Mouse (Mus musculus) kidney, embryonic 15.5 days (tissue): ENCODE results near the gene Npr3. TPM values are rescaled to one million over a fixed set of nuclear protein-coding genes. Genes with fewer than 3 reads are reported as not detected.

Experiments
- ATAC-seq: fragments of 200-750 bp; cut with Nextera tagmentation; replicated peaks from 2 replicates; pipeline ENCODE4 v1.8.0; 2017; ENCODE audit warnings: moderate TSS enrichment; ENCODE audit not compliant: low FRiP score
- H3K27ac ChIP-seq: fragments of 300-500 bp; sonication (generic); 2 replicates; pipeline ENCODE4 v1.5.1; 2015; ENCODE audit warnings: mild to moderate bottlenecking, inconsistent platforms
- H3K27me3 ChIP-seq: fragments of 300-500 bp; sonication (generic); 2 replicates; pipeline ENCODE4 v1.6.1; 2015; ENCODE audit warnings: inconsistent platforms
- H3K36me3 ChIP-seq: fragments of 300-500 bp; sonication (generic); 2 replicates; pipeline ENCODE4 v1.6.1; 2015; ENCODE audit warnings: inconsistent platforms
- H3K4me1 ChIP-seq: fragments of 300-500 bp; sonication (generic); 2 replicates; pipeline ENCODE4 v1.6.1; 2015; ENCODE audit warnings: inconsistent platforms
- H3K4me2 ChIP-seq: fragments of 300-500 bp; sonication (generic); 2 replicates; pipeline ENCODE4 v1.6.1; 2015; ENCODE audit warnings: moderate library complexity, mild to moderate bottlenecking, inconsistent platforms
- H3K4me3 ChIP-seq: fragments of 300-500 bp; sonication (generic); replicated peaks from 2 replicates; pipeline ENCODE4 v1.5.1; 2015; ENCODE audit warnings: mild to moderate bottlenecking, inconsistent platforms
- H3K9ac ChIP-seq: fragments of 300-500 bp; sonication (generic); 2 replicates; pipeline ENCODE4 v1.6.1; 2015; ENCODE audit warnings: mild to moderate bottlenecking, inconsistent platforms
- H3K9me3 ChIP-seq: fragments of 300-500 bp; sonication (generic); replicated peaks from 2 replicates; pipeline ENCODE4 v1.6.1; 2016; ENCODE audit warnings: inconsistent platforms
- WGBS: fragments of 180-500 bp; shearing (Covaris S2); methylation state at CpG from one replicate; pipeline ENCODE4 v1.1.7; 2015; ENCODE audit warnings: mixed read lengths; 5-methylcytosine and 5-hydroxymethylcytosine counted together
- polyA plus RNA-seq: library from polyadenylated mRNA; unstranded; fragments of >200 nt; fragmentation: Nextera tagmentation; extraction: Ambion mirVana; gene quantifications from 2 replicates; pipeline ENCODE4 v1.2.1, GENCODE M21; 2015

The Npr3 gene
- polyA plus RNA-seq, 1 experiment from 2014 or later = 7.5 TPM

DNA sequence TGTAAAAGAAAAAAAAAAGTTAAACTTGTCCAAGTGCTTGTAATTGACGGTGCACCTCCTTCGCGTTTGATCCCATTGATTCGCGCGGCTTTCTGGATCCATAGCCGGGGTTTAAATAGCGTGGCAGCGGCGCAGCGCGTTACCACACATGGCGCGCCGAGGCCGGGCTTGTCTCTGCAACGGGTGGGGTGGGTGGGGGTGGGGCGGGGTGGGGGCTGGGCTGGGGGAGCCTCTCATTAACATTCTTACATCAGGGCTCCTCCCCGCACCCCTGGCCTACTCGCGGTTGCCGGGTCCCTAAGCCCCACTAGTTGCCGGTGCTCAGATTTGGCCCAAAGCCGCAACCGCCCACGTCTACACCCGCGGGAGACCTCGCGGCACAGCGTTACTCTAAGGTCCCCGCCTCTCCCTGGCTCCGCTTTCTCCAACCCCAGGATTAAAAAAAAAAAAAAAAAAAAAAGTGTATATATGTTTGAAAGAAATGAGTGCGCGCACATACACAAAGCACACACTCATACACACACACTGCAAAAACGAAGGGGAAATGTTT lies 991 bp downstream of the Npr3 start:
- Histone ChIP-seq H3K4me1 (peaks cover 51% of the 10 kb centered on the region), H3K9me3 (no peaks in the 10 kb centered on the region), H3K27ac (peak overlapping the region; percentile 87), H3K4me3 (peak overlapping the region; percentile 60), H3K27me3 (peaks cover 70% of the 10 kb centered on the region), H3K9ac (peak overlapping the region; percentile 52; the same call in 1 of the 2 replicates), H3K36me3 (no peaks in the 10 kb centered on the region), H3K4me2 (peak overlapping the region; percentile 97)
- no peak; the same call in 1 of the 2 replicates for ATAC-seq
- WGBS = under 1% methylated on average over 36 of the region's 36 CpGs

- ATAC-seq = peak; percentile 13; the same call in 1 of the 2 replicates
- peaks cover 67% of the 10 kb centered on the region for H3K27me3 ChIP-seq
- under 1% methylated on average over 90 of the region's 90 CpGs for WGBS
- H3K4me1 ChIP-seq = peaks cover 51% of the 10 kb centered on the region
- H3K4me2 ChIP-seq = peak overlapping the region; percentile 97
- H3K9me3 ChIP-seq = no peaks in the 10 kb centered on the region
- peak overlapping the region; percentile 60 for H3K4me3 ChIP-seq
- peak overlapping the region; percentile 55 for H3K27ac ChIP-seq
- H3K9ac ChIP-seq = peak overlapping the region; percentile 59
- H3K36me3 ChIP-seq = no peaks in the 10 kb centered on the region
These were observed 2.0 kb downstream of the Npr3 start for GRCm38 (mm10) chr15:11904848-11905672.

DNA sequence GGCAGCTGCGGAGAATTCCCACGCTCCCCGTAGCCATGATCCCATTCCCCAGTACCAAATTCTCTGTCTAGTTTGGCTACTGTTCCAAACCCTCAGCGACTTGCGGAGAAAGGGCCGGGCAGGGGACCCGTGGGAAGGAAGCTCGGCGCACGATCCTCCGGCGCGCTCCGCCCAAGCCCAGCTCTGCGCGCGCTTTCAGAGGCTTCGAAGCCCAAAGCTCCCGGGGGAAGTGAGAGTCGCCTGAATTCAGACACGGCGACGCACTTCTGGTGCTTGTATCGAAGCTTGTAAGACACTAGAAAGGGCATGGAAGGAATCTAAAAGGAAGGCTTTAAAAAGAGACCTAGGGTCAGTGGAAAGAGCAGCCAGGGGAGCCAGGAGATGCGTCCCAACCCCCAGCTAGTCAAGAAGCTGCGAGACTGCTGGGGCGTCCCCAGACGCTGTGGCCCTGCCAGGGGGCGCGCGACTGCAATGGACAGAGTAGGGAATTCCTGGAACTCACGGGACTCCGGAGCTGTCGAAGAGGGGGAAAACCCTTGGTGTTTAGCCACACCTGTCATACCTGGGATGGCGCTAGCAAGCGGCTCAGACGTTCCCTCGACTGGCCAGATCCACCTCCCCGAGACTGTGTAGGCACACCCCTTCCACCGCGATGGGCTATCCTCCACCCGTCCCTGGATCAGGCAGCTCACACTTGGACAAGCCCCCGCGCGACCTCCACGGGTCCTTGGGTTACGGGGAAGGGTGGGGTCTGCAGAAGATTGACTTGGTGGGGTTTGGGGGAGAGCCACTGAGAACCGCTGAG lies 2.8 kb downstream of the Npr3 start:
- WGBS = under 1% methylated on average over 48 of the region's 48 CpGs

GRCm38 (mm10) chr15:11903196-11904042 lies 3.7 kb downstream of the Npr3 start:
- H3K9me3 ChIP-seq = no peaks in the 10 kb centered on the region
- peak; percentile 38 for ATAC-seq
- H3K4me3 ChIP-seq = peak overlapping the region; percentile 60
- peak overlapping the region; percentile 59 for H3K9ac ChIP-seq
- no peaks in the 10 kb centered on the region for H3K36me3 ChIP-seq
- H3K27me3 ChIP-seq = peaks cover 65% of the 10 kb centered on the region
- H3K4me2 ChIP-seq = peak overlapping the region; percentile 97
- peaks cover 50% of the 10 kb centered on the region for H3K4me1 ChIP-seq
- H3K27ac ChIP-seq = peak overlapping the region; percentile 55; the same call in 1 of the 2 replicates
- WGBS = 4% methylated on average over 34 of the region's 34 CpGs

More for the DNA sequence above, 2.8 kb downstream of the Npr3 start:
- peak; percentile 59 for ATAC-seq
- Histone ChIP-seq H3K36me3 (no peaks in the 10 kb centered on the region), H3K4me2 (peak overlapping the region; percentile 97), H3K9ac (peak overlapping the region; percentile 59), H3K27ac (peak overlapping the region; percentile 55; the same call in 1 of the 2 replicates), H3K27me3 (peaks cover 67% of the 10 kb centered on the region), H3K9me3 (no peaks in the 10 kb centered on the region), H3K4me1 (peaks cover 51% of the 10 kb centered on the region), H3K4me3 (peak overlapping the region; percentile 60)

DNA sequence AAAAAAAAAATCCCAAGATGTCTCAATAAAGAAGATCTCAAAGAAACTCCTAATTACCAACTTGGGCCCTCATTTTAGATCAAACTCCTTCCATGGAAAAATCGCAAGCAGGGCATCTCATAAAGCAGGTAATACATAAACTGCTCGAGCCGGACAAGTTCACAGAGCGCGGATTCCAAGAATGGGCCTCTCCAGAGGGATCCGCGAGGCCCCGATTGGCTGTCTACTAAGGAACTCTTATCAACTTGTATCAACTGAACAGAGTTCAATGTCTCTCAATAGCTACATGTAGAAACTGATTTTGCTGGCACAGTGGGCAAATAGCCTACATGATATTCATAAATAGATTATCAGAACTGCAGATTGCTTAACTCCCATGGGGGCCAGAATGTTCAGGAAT lies 9.5 kb downstream of the Npr3 start:
- H3K27me3 ChIP-seq = peaks cover 13% of the 10 kb centered on the region
- no peak overlapping the region for H3K9ac ChIP-seq
- WGBS = 90% methylated on average over 8 of the region's 8 CpGs
- H3K36me3 ChIP-seq = no peaks in the 10 kb centered on the region
- no peaks in the 10 kb centered on the region for H3K4me1 ChIP-seq
- no peaks in the 10 kb centered on the region for H3K9me3 ChIP-seq
- no peak overlapping the region for H3K4me3 ChIP-seq
- no peak for ATAC-seq
- no peak overlapping the region for H3K4me2 ChIP-seq
- H3K27ac ChIP-seq = no peak overlapping the region

- Histone ChIP-seq H3K4me1 (no peaks in the 10 kb centered on the region), H3K4me2 (no peak overlapping the region), H3K9me3 (no peaks in the 10 kb centered on the region), H3K36me3 (no peaks in the 10 kb centered on the region), H3K27me3 (peaks cover 9% of the 10 kb centered on the region; the same call in 1 of the 2 replicates), H3K27ac (no peak overlapping the region), H3K4me3 (no peak overlapping the region), H3K9ac (no peak overlapping the region)
- ATAC-seq = no peak
- WGBS = 80% methylated on average over 5 of the region's 5 CpGs
These were observed 9.9 kb downstream of the Npr3 start for GRCm38 (mm10) chr15:11897162-11897561.

DNA sequence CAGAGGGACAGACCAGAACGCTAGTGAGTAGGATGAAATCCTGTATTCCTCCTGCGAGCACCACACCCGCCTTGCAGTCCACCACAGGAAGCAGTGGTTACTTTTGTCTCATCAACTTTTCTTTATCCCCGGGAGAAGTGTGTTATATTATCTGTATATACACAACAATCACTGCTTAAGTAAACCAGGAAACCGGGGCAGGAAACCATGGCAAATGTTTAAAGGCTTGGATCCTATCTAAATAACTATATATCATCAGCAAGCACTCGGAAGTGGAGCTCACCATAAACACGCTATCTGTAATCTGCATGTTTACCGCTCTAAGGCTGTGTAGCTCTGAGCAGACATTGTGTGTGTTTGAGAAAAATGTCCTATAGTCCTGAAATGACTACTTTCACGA lies 13.1 kb downstream of the Npr3 start:
- no peaks in the 10 kb centered on the region for H3K27me3 ChIP-seq
- WGBS = 46% methylated on average over 9 of the region's 9 CpGs
- no peak overlapping the region for H3K4me2 ChIP-seq
- no peak for ATAC-seq
- H3K9ac ChIP-seq = no peak overlapping the region
- no peak overlapping the region for H3K27ac ChIP-seq
- no peaks in the 10 kb centered on the region for H3K9me3 ChIP-seq
- H3K4me1 ChIP-seq = no peaks in the 10 kb centered on the region
- no peaks in the 10 kb centered on the region for H3K36me3 ChIP-seq
- no peak overlapping the region for H3K4me3 ChIP-seq

DNA sequence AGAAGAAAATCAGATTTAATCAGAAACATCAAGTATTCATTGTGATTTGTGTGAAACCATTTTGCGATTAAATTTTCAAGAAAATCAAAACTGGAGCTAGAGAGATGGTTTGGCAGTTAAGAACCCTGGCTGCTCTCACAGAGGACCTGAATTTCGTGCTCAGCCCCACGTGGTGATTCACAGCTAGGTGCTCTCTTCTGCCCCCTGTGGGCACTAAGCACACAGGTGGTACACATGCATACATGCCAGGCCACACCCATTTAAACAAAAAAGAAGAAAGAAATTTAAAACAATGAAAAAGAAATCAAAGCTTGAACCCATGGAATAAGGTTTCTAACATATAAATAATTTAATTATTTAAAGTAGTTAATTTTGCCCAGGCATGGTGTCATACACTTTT lies 15.7 kb downstream of the Npr3 start:
- WGBS = 72% methylated on average over 3 of the region's 3 CpGs
- Histone ChIP-seq H3K9me3 (no peaks in the 10 kb centered on the region), H3K4me2 (no peak overlapping the region), H3K36me3 (no peaks in the 10 kb centered on the region), H3K4me1 (no peaks in the 10 kb centered on the region), H3K4me3 (no peak overlapping the region), H3K27me3 (no peaks in the 10 kb centered on the region), H3K27ac (no peak overlapping the region), H3K9ac (no peak overlapping the region)
- ATAC-seq = no peak

DNA sequence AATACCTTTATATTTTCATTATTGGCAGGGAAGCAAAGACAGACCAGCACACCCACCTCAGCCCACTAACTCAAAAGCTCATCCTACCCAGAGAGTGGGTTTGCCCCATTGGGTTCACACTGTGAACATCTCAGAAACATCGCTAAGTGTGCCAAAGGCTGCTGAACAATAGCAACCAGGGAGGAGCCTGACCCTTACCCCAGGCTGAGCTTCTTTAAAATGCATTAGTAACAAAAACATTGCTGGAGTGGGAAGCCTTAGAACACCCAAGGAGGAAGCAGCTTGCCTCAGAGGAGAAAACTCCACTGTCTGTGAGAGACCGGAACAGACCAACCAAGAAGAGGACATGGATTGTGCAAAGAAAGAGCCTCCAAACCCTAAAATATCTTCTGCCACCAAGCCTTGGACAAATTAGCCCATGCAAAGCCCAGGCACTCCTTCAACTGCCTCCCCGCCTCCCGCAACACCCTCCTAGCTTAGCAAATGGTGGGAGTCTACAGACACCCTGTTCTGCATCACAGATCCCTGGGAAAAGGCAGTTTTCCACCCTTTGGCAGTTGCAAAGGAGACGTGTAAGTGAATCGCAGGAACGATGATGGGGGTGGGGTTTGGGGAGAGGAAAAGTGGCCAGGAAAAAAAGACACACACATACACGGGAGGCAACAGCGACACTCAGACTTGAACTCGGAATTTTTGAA lies 24.4 kb downstream of the Npr3 start:
- 0 out of 2 replicates have a peak, but pooled peaks have one; percentile 54 for ATAC-seq
- no peak overlapping the region for H3K9ac ChIP-seq
- H3K4me3 ChIP-seq = no peak overlapping the region
- H3K27me3 ChIP-seq = no peaks in the 10 kb centered on the region
- no peak overlapping the region for H3K27ac ChIP-seq
- H3K4me2 ChIP-seq = no peak overlapping the region
- peaks cover 11% of the 10 kb centered on the region for H3K36me3 ChIP-seq
- 0 out of 2 replicates have a peak, but pooled peaks cover 3% of the 10 kb centered on the region for H3K9me3 ChIP-seq
- peaks cover 6% of the 10 kb centered on the region; the same call in 1 of the 2 replicates for H3K4me1 ChIP-seq
- WGBS = 34% methylated on average over 10 of the region's 10 CpGs

DNA sequence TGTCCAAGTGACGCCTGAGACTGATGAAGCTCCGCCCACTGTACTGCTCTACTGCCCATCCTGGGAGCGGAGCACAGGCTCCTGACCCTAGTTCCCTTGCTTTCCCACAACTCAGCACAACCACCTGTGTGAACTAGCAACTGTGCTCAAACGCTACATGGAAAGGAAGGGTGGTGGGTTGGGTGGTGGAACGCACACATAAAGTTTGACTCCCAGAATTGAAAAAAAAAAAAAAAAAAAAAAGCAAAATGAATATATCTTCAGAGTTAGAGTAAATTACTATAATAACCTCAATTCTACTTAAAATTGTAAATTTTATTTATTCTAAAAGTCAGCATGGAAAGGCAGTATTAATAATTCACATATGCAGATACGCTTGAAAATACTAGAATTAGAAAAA lies 25.3 kb downstream of the Npr3 start:
- H3K9ac ChIP-seq = no peak overlapping the region
- H3K36me3 ChIP-seq = peaks cover 11% of the 10 kb centered on the region
- H3K27me3 ChIP-seq = no peaks in the 10 kb centered on the region
- 0 out of 2 replicates have a peak, but pooled peaks cover 3% of the 10 kb centered on the region for H3K9me3 ChIP-seq
- no peak overlapping the region for H3K27ac ChIP-seq
- no peak overlapping the region for H3K4me3 ChIP-seq
- no peak for ATAC-seq
- H3K4me2 ChIP-seq = no peak overlapping the region
- 84% methylated on average over 6 of the region's 6 CpGs for whole genome bisulfite sequencing
- H3K4me1 ChIP-seq = peaks cover 6% of the 10 kb centered on the region; the same call in 1 of the 2 replicates
